Mouse (Mus musculus): Measurements from ENCODE around the gene Neo1. TPM values are rescaled to one million over a fixed set of nuclear protein-coding genes. Genes with fewer than 3 reads are reported as not detected.

Neo1 gene
- polyA plus RNA-seq, 1 experiment from 2014 or later, result 51.2 TPM

DNA sequence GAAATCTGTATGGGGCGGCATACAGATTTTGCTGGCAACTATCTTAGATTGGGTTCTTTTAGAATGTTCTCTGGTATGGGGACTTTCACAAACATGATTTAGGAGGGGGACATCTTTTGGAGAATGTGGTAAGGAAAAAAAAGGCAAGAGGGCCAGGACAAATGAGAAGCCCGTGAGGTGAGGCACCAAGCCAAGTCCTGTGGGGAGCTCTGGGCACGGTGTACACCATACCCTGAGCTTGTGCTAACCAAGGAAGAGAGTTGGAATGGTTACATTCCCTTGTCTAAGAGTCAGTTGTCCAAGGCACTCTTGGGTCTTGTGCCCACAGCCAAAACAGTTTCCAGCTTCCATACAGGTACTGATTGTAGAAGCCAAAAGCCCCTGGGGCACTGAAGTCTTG lies 191.6 kb downstream of the Neo1 start:
- no peak overlapping the region for H3K9ac ChIP-seq
- H3K4me2 ChIP-seq (replicated peaks), result no peak overlapping the region
- no peak overlapping the region for H3K27ac ChIP-seq
- H3K36me3 ChIP-seq, result no peaks in the 10 kb centered on the region
- H3K27me3 ChIP-seq, result no peaks in the 10 kb centered on the region
- H3K9me3 ChIP-seq, result no peaks in the 10 kb centered on the region
- ATAC-seq (ENCODE audit: low FRiP score, low read depth), result no peak
- H3K4me3 ChIP-seq, result no peak overlapping the region
- H3K4me1 ChIP-seq, result peaks cover 2% of the 10 kb centered on the region; the same call in 1 of the 2 replicates
- 85% methylated on average over 3 of the region's 3 CpGs for WGBS

DNA sequence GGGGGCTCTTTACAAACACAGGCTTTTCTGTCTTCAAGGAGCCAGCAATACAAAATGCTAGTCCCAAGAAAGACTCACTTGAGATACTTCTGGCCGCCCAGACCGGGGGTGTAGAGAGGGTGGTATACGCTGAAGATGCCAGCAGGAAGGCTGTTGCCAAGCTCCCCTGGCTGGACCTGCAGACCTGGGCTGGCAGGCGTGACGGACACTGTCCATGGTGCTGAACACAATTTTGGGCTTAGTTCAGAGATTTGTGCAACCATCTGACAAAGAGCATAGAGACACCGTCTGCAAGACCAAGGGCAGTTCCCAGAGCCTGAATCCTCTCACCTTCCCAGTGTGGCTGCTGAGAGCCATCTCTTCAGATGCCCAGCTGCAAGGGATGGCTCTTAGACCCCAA lies 194.6 kb downstream of the Neo1 start:
- H3K4me1 ChIP-seq, result no peaks in the 10 kb centered on the region
- H3K27me3 ChIP-seq, result no peaks in the 10 kb centered on the region
- 15% methylated on average over 6 of the region's 6 CpGs for WGBS
- H3K9ac ChIP-seq, result no peak overlapping the region
- no peaks in the 10 kb centered on the region for H3K36me3 ChIP-seq
- ATAC-seq (ENCODE audit: low FRiP score, low read depth), result no peak
- H3K9me3 ChIP-seq, result no peaks in the 10 kb centered on the region
- H3K4me2 ChIP-seq (replicated peaks), result no peak overlapping the region
- H3K4me3 ChIP-seq, result no peak overlapping the region
- H3K27ac ChIP-seq, result no peak overlapping the region

DNA sequence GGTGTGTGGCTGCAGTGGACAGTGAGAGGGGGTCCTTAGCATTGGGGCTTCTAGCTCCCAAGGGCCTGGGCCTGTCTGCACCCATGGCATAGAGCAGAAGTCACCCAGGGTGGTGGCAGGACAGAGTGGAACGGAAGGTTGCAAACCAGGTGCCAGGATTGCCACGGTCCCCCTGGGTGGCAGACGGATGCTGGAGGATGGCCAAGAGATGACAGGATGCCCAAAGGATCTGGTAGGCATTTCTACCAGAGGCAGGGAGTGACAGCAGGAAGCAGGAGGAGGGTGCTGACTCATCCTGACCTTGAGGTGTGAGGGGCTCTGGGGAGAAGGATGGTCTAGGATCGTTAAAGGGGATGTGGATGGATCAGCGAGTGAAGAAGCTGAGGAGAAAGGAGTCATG lies 197.7 kb downstream of the Neo1 start:
- WGBS, result 80% methylated on average over 5 of the region's 5 CpGs
- ATAC-seq (ENCODE audit: low FRiP score, low read depth), result no peak
- H3K36me3 ChIP-seq, result no peaks in the 10 kb centered on the region
- no peak overlapping the region for H3K4me2 ChIP-seq (replicated peaks)
- H3K9me3 ChIP-seq, result no peaks in the 10 kb centered on the region
- no peak overlapping the region for H3K27ac ChIP-seq
- H3K4me3 ChIP-seq, result no peak overlapping the region
- H3K27me3 ChIP-seq, result no peaks in the 10 kb centered on the region
- no peak overlapping the region for H3K9ac ChIP-seq
- H3K4me1 ChIP-seq, result no peaks in the 10 kb centered on the region

DNA sequence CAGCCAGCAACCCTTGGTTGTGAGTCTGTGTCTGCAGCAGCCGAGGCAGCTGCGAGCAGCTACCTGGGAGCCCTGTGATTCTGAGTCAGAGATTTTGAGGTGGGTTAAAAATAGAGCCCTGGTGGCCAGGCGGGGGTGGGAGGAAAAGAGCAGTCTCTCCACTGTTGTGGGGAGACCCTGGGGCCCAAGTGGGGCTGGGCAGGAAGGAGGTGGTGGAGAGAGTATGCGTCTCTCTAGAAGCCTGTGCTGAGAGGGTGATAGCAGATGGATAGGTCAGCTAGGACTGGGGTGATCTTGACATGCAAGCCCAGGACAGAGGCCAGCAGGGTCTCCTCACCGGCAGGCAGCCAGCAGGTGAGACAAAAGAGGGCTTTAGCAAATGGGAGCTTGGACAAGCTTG lies 199.1 kb downstream of the Neo1 start:
- WGBS, result 68% methylated on average over 5 of the region's 5 CpGs
- no peak for ATAC-seq (ENCODE audit: low FRiP score, low read depth)
- H3K9ac ChIP-seq, result no peak overlapping the region
- no peak overlapping the region for H3K4me3 ChIP-seq
- no peaks in the 10 kb centered on the region for H3K36me3 ChIP-seq
- no peaks in the 10 kb centered on the region for H3K9me3 ChIP-seq
- no peak overlapping the region for H3K27ac ChIP-seq
- no peaks in the 10 kb centered on the region for H3K4me1 ChIP-seq
- H3K27me3 ChIP-seq, result no peaks in the 10 kb centered on the region
- H3K4me2 ChIP-seq (replicated peaks), result no peak overlapping the region

DNA sequence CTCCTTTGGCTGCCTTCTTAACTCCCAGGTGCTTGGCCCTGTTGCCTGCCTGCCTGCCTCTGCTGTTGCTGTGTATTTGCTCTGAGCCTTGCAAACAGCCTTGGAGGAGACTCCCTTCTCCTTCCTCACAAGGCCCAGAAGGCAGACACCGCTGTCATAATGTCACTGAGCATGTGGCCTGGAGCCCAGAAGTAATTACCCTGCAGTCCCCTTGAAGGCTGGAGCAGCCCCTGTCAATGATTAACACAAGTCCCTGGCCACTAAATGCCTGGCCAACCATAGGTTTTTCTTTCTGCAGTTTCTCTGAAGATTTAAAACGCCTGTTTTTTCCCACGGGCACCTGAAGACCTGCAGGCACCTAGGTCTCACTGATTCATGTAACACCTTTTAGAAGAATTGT lies 203.3 kb downstream of the Neo1 start:
- H3K27ac ChIP-seq, result no peak overlapping the region
- 50% methylated on average over 3 of the region's 3 CpGs for WGBS
- H3K36me3 ChIP-seq, result no peaks in the 10 kb centered on the region
- no peak for ATAC-seq (ENCODE audit: low FRiP score, low read depth)
- no peaks in the 10 kb centered on the region for H3K4me1 ChIP-seq
- H3K4me3 ChIP-seq, result no peak overlapping the region
- no peak overlapping the region for H3K4me2 ChIP-seq (replicated peaks)
- H3K27me3 ChIP-seq, result 0 out of 2 replicates have a peak, but pooled peaks cover 8% of the 10 kb centered on the region
- no peaks in the 10 kb centered on the region for H3K9me3 ChIP-seq
- no peak overlapping the region for H3K9ac ChIP-seq

DNA sequence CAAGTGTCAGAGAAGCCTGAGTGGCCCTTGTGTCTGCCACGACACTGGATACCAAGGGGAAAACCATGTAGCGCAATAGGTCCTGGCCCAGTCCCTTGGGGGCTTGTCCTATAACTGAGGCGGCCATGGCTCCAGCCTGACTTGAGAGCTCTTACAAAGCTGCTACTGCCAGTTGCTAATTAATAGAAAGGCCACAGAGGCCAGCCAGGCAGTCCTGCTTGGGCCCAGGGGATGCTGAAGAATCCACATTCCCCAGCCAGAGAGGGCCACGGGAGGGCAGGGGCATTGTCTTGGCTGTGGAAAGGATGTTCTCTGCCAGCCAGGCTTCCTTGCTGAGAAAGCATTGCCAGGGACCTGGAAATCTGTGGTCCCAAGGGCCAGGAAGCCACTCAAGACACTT lies 206.6 kb downstream of the Neo1 start:
- no peaks in the 10 kb centered on the region for H3K36me3 ChIP-seq
- H3K27ac ChIP-seq, result no peak overlapping the region
- no peak overlapping the region for H3K4me2 ChIP-seq (replicated peaks)
- H3K4me3 ChIP-seq, result no peak overlapping the region
- H3K27me3 ChIP-seq, result peaks cover 28% of the 10 kb centered on the region
- no peak for ATAC-seq (ENCODE audit: low FRiP score, low read depth)
- no peaks in the 10 kb centered on the region for H3K9me3 ChIP-seq
- H3K4me1 ChIP-seq, result no peaks in the 10 kb centered on the region
- 60% methylated on average over 4 of the region's 4 CpGs for WGBS
- no peak overlapping the region for H3K9ac ChIP-seq

Other genes starting within 250 kb of the Neo1 start
- gene Hcn4, start 213.0 kb downstream of the Neo1 start, polyA plus RNA-seq (2015; fragmentation: Nextera tagmentation; extraction: Ambion mirVana), result 0.29 and 0.32 TPM in 2 replicates